Mouse (Mus musculus): Measurements from ENCODE around the gene Gm17660. TPM values are rescaled to one million over a fixed set of nuclear protein-coding genes. Genes with fewer than 3 reads are reported as not detected.

Gm17660 gene
- polyA plus RNA-seq, 1 experiment from 2014 or later = not detected

DNA sequence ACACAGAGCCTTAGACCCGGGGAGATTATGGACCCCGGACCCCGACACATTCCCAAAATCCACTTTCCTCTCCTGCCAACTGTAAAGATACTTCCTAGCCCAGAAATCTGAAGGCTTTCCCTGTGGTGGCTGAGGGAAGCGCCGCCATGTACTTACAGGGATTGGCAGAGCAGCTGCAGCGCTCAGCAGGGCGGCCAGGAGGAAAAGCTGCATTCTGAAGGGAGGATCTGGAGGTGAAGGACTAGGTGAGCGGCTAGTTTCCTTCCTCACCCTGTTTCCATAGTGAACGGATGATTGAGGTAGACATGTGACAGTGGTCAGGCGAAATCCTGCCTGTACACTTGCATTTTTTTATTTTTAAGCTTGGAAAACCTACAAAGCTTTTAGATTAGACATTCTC lies 1.0 kb downstream of the Gm17660 start:
- H3K4me2 ChIP-seq = peak overlapping the region; percentile 13; the same call in 1 of the 2 replicates
- H3K9ac ChIP-seq (replicated peaks) = no peak overlapping the region
- H3K36me3 ChIP-seq = no peaks in the 10 kb centered on the region
- H3K4me3 ChIP-seq (replicated peaks) = no peak overlapping the region
- ATAC-seq (ENCODE audit: insufficient number of reproducible peaks, insufficient read depth, low FRiP score, low TSS enrichment, low read depth) = no peak
- H3K4me1 ChIP-seq (replicated peaks) = peaks cover 14% of the 10 kb centered on the region
- H3K27ac ChIP-seq = no peak overlapping the region
- WGBS = 17% methylated on average over 10 of the region's 10 CpGs
- H3K27me3 ChIP-seq = no peaks in the 10 kb centered on the region
- no peaks in the 10 kb centered on the region for H3K9me3 ChIP-seq

DNA sequence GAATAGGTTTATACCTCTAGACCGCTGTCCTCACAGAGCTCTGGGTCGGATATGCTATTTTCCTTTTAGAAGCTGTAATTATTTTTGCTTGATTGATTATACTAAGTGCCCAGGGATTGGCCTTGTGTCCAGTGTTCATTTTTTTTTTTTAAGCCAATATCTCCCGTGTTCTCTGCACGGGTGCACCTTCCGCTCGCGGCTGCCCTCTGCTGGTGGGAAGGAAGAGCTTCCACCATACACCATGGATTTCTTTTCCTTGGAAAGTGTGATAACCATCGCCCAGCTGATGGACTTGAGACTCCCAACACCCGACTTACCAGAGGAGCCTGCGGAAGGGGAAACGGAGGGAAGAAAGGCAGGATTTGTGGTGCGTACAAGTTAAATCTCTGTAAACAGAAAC lies 3.0 kb downstream of the Gm17660 start:
- H3K4me3 ChIP-seq (replicated peaks) = no peak overlapping the region
- H3K36me3 ChIP-seq = no peaks in the 10 kb centered on the region
- no peak for ATAC-seq (ENCODE audit: insufficient number of reproducible peaks, insufficient read depth, low FRiP score, low TSS enrichment, low read depth)
- peaks cover 14% of the 10 kb centered on the region for H3K4me1 ChIP-seq (replicated peaks)
- 34% methylated on average over 12 of the region's 12 CpGs for WGBS
- no peaks in the 10 kb centered on the region for H3K9me3 ChIP-seq
- H3K27ac ChIP-seq = no peak overlapping the region
- no peaks in the 10 kb centered on the region for H3K27me3 ChIP-seq
- H3K9ac ChIP-seq (replicated peaks) = no peak overlapping the region
- H3K4me2 ChIP-seq = no peak overlapping the region

DNA sequence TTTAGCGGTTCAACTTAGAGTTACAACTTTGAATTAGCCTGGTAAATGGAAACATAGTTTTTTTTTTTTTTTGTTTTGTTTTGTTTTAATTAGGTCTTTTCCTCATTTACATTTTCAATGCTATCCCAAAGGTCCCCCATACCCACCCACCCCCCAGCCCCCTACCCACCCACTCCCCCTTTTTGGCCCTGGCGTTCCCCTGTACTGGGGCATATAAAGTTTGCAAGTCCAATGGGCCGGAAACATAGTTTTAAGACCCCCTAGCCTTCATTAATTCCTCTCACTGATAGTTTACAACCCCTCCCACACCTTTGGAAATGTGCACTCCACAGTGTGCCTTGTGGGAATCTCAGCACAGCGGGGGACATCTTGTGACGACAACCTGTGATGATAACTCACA lies 3.8 kb downstream of the Gm17660 start:
- peak; percentile 91 for ATAC-seq (ENCODE audit: insufficient number of reproducible peaks, insufficient read depth, low FRiP score, low TSS enrichment, low read depth)
- 66% methylated on average over 5 of the region's 5 CpGs for WGBS
- Histone ChIP-seq H3K27me3 (no peaks in the 10 kb centered on the region), H3K9me3 (no peaks in the 10 kb centered on the region), H3K4me1 (replicated peaks) (peaks cover 14% of the 10 kb centered on the region), H3K4me2 (no peak overlapping the region), H3K9ac (replicated peaks) (no peak overlapping the region), H3K27ac (no peak overlapping the region), H3K36me3 (no peaks in the 10 kb centered on the region), H3K4me3 (replicated peaks) (no peak overlapping the region)

DNA sequence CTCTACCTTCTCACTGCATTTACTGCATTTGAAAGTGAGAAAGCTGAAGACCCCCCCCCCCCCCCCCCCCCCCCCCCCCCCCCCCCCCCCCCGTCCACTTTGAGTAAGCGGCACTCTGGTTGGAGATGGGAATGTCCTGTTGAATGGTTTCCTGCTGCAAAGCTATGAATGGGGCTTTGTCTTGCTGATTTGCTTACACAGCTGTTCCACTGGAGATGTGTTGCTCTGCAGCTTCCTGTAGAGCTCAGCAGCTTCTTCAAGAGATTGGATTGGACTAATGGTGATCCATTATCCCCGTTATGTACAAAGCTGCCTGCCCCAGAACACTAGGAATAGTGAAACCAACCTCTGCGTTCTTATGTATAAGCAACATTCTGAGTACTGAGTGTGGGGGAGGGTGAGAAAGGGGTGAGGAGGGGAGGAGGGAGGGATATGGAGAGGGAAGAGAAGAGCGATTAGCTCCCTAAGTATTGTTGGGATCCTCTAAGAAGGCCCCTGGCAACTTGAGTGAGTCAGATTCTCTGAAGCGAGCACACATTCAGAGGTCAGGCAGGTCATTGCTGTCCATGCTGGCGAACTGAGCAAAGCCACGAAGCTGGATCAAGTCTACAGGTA lies 5.0 kb downstream of the Gm17660 start:
- Histone ChIP-seq H3K9me3 (no peaks in the 10 kb centered on the region), H3K9ac (replicated peaks) (no peak overlapping the region), H3K27ac (peak overlapping the region; percentile 67), H3K27me3 (no peaks in the 10 kb centered on the region), H3K4me3 (replicated peaks) (no peak overlapping the region), H3K36me3 (no peaks in the 10 kb centered on the region), H3K4me2 (no peak overlapping the region), H3K4me1 (replicated peaks) (peaks cover 14% of the 10 kb centered on the region)
- ATAC-seq (ENCODE audit: insufficient number of reproducible peaks, insufficient read depth, low FRiP score, low TSS enrichment, low read depth) = peak; percentile 94
- 48% methylated on average over 6 of the region's 8 CpGs for WGBS

DNA sequence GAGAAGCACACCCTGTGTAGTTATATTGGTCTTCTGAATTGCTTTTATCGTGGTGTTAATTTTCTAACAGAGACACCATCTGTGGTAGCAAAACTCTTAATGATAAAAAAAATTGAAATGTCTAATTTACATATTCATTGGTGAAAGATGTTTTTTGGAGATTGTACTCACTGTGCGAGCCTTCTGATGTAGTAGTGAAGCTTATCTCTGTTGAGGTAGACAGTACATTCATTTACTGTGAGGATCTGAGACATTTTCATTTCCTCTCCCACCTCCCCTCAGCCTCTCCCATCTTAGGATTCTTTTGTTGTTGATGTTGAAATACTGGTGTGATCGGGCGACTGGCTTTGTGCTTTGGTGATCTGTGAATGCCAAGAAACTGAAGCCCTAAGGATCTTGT lies 6.4 kb downstream of the Gm17660 start:
- Histone ChIP-seq H3K9ac (replicated peaks) (no peak overlapping the region), H3K9me3 (no peaks in the 10 kb centered on the region), H3K4me3 (replicated peaks) (no peak overlapping the region), H3K27me3 (no peaks in the 10 kb centered on the region), H3K36me3 (no peaks in the 10 kb centered on the region), H3K4me1 (replicated peaks) (peaks cover 6% of the 10 kb centered on the region), H3K4me2 (no peak overlapping the region), H3K27ac (no peak overlapping the region)
- WGBS = 86% methylated on average over 4 of the region's 4 CpGs
- no peak for ATAC-seq (ENCODE audit: insufficient number of reproducible peaks, insufficient read depth, low FRiP score, low TSS enrichment, low read depth)

DNA sequence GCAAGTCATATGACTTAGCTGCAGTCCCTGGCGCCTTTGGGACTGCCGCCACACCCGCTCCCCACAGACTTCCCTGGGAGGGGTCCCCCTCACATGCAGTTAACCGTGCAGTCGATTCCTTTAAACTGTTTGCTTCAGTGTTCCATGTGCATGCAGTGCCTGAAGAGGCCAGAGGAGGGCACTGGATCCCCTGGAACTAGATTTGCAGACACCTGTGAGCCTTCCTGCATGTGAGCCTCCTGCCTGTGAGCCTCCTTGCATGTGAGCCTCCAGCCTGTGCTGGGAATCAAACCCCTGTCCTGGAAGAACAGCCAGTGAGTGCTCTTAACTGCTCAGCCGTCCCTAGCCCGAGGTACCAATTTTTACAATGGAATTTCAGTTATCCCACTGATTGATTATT lies 8.7 kb downstream of the Gm17660 start:
- Histone ChIP-seq H3K9me3 (no peaks in the 10 kb centered on the region), H3K4me3 (replicated peaks) (no peak overlapping the region), H3K4me2 (no peak overlapping the region), H3K36me3 (peaks cover 8% of the 10 kb centered on the region; the same call in 1 of the 2 replicates), H3K9ac (replicated peaks) (no peak overlapping the region), H3K27ac (no peak overlapping the region), H3K4me1 (replicated peaks) (peaks cover 6% of the 10 kb centered on the region), H3K27me3 (no peaks in the 10 kb centered on the region)
- WGBS = 87% methylated on average over 7 of the region's 7 CpGs
- ATAC-seq (ENCODE audit: insufficient number of reproducible peaks, insufficient read depth, low FRiP score, low TSS enrichment, low read depth) = no peak

DNA sequence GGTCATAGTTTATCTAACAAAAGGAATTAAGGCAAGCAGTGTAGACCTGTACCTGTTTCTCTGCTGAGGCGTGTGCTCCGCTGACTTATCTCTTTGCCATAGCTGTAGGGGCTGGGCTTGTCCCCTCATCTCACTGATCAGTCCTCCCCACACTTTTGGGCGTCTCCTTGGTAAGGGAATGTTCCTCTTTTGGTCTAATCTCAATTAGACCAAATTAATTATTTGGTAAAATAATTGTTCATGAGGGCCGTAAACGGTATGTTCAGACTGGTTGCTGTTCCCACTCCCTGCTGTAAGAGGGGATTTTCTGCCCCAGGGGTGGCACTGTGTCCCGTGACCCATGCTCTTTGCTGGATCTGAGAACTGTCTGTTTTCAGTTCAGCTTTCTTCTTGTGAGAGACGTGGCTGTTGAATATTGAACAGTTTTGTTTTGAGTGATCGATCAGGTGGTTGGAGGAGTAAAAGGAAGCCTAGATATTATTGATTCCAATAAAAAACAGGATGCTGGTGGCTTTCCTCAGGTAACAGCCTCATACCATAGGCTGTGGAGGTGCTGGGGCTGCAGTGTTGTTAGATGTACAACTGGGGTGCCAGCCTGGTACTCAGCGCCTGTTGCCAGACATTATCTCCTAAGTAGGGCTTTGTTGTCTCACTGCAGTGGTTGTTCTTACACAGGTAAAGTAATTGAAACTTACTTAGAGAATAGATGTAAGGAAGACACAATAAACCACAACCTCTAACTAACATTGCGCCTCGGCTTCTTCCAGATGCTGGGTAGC lies 14.4 kb downstream of the Gm17660 start:
- H3K4me2 ChIP-seq = no peak overlapping the region
- no peak overlapping the region for H3K4me3 ChIP-seq (replicated peaks)
- H3K36me3 ChIP-seq = peaks cover 65% of the 10 kb centered on the region
- no peaks in the 10 kb centered on the region for H3K4me1 ChIP-seq (replicated peaks)
- no peaks in the 10 kb centered on the region for H3K9me3 ChIP-seq
- no peaks in the 10 kb centered on the region for H3K27me3 ChIP-seq
- no peak for ATAC-seq (ENCODE audit: insufficient number of reproducible peaks, insufficient read depth, low FRiP score, low TSS enrichment, low read depth)
- no peak overlapping the region for H3K9ac ChIP-seq (replicated peaks)
- no peak overlapping the region for H3K27ac ChIP-seq
- WGBS = 91% methylated on average over 11 of the region's 11 CpGs

DNA sequence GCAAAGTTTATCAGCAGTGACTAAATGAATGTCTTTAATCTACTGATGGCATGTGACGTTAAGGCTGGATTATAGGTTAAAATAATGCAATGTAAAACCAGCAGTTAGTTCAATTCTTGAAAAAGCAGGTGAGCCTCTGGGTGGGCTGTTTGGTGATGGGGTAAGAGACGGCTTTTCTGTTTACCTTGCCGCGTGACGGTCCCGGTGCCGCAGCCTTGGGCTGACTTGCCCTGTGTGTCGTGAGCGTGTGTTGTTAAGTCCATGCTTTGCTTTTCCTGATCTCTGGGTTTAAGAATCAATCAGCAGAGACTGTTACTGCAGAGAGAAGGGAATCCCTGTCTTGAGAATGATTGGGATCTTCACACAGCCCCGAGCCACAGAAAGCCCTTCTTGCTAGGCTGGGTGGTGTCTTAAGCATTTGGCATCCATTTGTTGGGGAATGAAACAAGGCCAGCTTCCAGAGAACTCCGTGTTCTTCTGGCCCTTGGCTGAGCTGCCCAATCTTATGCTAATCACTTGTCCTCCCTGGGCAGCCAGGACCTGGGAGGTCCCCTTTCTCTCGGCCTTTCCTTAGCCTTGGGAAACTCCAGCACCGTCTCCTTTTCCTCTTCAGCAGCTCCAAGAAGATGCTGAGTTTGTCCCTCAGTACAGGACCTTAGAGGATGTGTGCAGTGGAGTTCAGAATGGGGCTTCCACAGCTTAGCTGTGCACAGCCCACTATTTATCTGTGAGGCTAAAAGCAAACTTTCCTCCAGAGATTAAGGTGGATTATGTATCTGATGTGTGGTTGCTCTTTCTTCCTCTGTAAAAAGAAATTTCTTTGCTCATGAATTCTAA lies 15.3 kb downstream of the Gm17660 start:
- Histone ChIP-seq H3K27me3 (no peaks in the 10 kb centered on the region), H3K4me2 (no peak overlapping the region), H3K4me1 (replicated peaks) (no peaks in the 10 kb centered on the region), H3K9ac (replicated peaks) (no peak overlapping the region), H3K36me3 (peaks cover 70% of the 10 kb centered on the region), H3K9me3 (no peaks in the 10 kb centered on the region), H3K27ac (no peak overlapping the region), H3K4me3 (replicated peaks) (no peak overlapping the region)
- 87% methylated on average over 13 of the region's 13 CpGs for WGBS
- ATAC-seq (ENCODE audit: insufficient number of reproducible peaks, insufficient read depth, low FRiP score, low TSS enrichment, low read depth) = no peak

DNA sequence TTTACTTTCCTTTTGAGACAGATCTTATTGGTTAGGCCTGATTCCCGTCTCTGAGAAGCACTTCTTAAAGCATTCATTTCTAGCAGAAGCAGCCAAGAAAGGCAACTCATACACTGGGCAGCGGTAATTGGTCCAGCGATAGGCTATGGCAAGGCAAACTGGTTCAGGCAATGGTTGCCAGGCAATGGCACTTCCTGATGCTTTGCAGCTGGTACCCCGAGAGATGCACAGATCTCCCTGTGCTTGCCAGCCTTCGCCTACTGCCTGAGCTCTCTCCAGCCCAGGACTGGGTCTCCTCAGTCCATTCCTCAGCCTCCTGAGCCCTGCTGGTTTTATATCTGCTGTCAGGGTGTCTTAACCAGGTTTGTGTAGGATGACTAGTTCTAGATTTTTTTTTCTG lies 17.0 kb downstream of the Gm17660 start:
- Histone ChIP-seq H3K4me3 (replicated peaks) (no peak overlapping the region), H3K27ac (no peak overlapping the region), H3K9me3 (no peaks in the 10 kb centered on the region), H3K36me3 (peaks cover 80% of the 10 kb centered on the region), H3K27me3 (no peaks in the 10 kb centered on the region), H3K4me1 (replicated peaks) (no peaks in the 10 kb centered on the region), H3K4me2 (no peak overlapping the region), H3K9ac (replicated peaks) (no peak overlapping the region)
- no peak for ATAC-seq (ENCODE audit: insufficient number of reproducible peaks, insufficient read depth, low FRiP score, low TSS enrichment, low read depth)
- 88% methylated on average over 5 of the region's 5 CpGs for WGBS

DNA sequence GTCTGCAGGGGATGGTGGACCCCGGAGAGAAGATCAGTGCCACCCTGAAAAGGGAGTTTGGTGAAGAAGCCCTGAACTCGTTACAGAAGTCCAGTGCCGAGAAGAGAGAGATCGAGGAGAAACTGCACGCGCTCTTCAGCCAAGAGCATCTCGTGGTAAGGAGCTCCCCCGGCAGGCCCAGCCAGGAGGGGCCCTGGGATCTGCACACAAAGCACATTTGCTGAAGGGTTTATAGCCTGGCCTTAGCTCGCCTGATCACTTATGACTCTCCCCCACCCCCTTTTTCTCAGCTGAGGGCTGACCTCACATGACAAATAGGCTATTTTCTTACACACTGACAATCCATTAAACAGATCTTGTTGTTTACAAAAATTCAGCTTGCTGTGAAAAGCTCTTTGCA lies 17.8 kb downstream of the Gm17660 start:
- ATAC-seq (ENCODE audit: insufficient number of reproducible peaks, insufficient read depth, low FRiP score, low TSS enrichment, low read depth) = no peak
- Histone ChIP-seq H3K9ac (replicated peaks) (no peak overlapping the region), H3K36me3 (peaks cover 79% of the 10 kb centered on the region), H3K4me2 (no peak overlapping the region), H3K4me3 (replicated peaks) (no peak overlapping the region), H3K27me3 (no peaks in the 10 kb centered on the region), H3K9me3 (no peaks in the 10 kb centered on the region), H3K4me1 (replicated peaks) (no peaks in the 10 kb centered on the region), H3K27ac (no peak overlapping the region)
- WGBS = 73% methylated on average over 9 of the region's 9 CpGs

DNA sequence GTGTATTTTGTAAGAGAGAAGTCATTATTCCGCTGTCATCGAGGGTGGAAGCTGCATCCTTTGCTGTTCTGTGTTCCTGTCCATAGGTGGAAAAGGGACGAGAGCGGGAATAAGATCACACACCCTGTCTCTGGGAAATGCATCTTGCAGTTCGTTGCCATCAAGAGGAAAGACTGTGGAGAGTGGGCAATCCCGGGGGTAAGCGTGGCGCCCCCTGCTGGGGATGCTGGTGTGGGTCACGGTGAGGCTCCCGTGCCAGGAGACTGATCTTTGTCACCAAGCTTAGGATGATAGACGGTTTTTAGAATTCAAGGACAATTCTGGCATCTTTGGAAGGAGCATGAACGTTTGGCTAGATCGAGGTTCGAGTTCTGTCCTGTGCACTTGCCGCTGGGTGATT lies 19.4 kb downstream of the Gm17660 start:
- Histone ChIP-seq H3K4me2 (no peak overlapping the region), H3K36me3 (peaks cover 70% of the 10 kb centered on the region), H3K4me3 (replicated peaks) (no peak overlapping the region), H3K27me3 (no peaks in the 10 kb centered on the region), H3K9ac (replicated peaks) (no peak overlapping the region), H3K27ac (no peak overlapping the region), H3K9me3 (no peaks in the 10 kb centered on the region), H3K4me1 (replicated peaks) (no peaks in the 10 kb centered on the region)
- 66% methylated on average over 15 of the region's 15 CpGs for WGBS
- no peak for ATAC-seq (ENCODE audit: insufficient number of reproducible peaks, insufficient read depth, low FRiP score, low TSS enrichment, low read depth)
